Comparison of ENCODE assay signal across 9 mouse cellular contexts in the genomic region with DNA sequence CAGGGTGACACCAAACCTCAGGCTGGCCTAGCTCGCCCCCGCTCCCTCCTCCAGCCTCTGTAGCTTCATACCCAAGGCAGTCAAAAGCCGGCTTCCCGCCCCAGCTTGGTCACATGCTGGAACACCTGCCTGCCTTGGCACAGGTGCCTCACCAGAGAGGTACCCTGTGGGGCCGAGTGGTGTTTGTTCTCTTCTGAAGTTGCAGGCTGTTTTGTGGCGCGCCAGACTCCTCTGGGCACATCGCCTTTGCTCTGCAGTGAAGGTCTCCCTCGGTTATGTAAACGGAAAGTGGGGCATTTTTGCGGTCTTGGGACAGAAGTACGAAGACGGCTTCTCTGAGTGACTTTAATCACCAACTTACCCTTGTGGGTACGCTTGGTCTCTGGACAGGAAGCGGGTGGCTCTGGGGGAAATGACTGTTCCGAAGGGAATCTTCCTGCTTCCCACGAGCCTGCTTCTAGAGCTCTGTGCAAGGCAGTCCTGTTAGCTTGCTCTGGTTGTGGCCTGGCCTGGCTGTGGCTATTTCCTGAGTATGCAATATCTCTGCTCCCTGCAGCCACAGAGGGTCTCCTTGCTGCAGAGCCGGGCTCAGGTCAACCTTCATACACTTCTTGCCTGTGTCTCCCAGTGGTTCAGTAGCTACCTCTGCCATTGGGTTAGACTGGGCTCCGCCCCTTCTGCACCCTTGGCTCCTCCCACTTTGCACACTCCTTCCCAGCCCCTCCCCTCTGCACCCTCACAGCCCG. TPM values are rescaled to one million over a fixed set of nuclear protein-coding genes. Genes with fewer than 3 reads are reported as not detected.
DNase-seq lines count a peak whose midpoint lies in the region; ATAC-seq and TF ChIP-seq lines count a peak whose summit lies in the region.
"Had no signal": no experiment of that assay in that cellular context is flagged by ENCODE, and none has a peak within 500 bp of the region (broad histone marks: within the 10 kb centered on the region; RNA-seq: fewer than 3 reads in every experiment).

No protein-coding gene starts in this region.

- ATAC-seq in heart, embryonic 11.5 days (replicated peaks; ENCODE audit: insufficient number of reproducible peaks, low FRiP score, low TSS enrichment): no peak

- no peaks in the 10 kb centered on the region for H3K36me3 ChIP-seq in heart, embryonic 11.5 days (ENCODE audit: control insufficient read depth, insufficient read depth, low read length)
- no peaks in the 10 kb centered on the region for H3K36me3 ChIP-seq in heart, embryonic 10.5 days
- no peaks in the 10 kb centered on the region for H3K36me3 ChIP-seq in ES-E14 (ENCODE audit: control insufficient read depth, insufficient read depth, low read length, poor library complexity, severe bottlenecking)
- no peaks in the 10 kb centered on the region for H3K36me3 ChIP-seq in splenic B cell, adult 2 months (ENCODE audit: control insufficient read depth, insufficient read depth, low read length, poor library complexity, severe bottlenecking)

- no peaks in the 10 kb centered on the region for H3K4me1 ChIP-seq in heart, embryonic 11.5 days (ENCODE audit: control insufficient read depth, insufficient read depth, low read length)
- 0 out of 2 replicates have a peak, but pooled peaks cover 3% of the 10 kb centered on the region for H3K4me1 ChIP-seq in heart, embryonic 10.5 days
- no peaks in the 10 kb centered on the region for H3K4me1 ChIP-seq in ES-E14 (ENCODE audit: control insufficient read depth in 2 of 2, insufficient read depth in 2 of 2, low read length in 2 of 2, poor library complexity in 1 of 2)

- no peak for DNase-seq in heart, embryonic 10.5 days (ENCODE audit: low spot score)
- peak; percentile 58 for DNase-seq in ES-E14 (ENCODE audit: low read depth, low spot score)
- DNase-seq in liver: peak; percentile 58
- peak; percentile 8 for DNase-seq in splenic B cell, adult 2 months (ENCODE audit: low read depth, low spot score)
- DNase-seq in urinary bladder, postnatal 36 days (ENCODE audit: low spot score in 2 of 2): no peak
- DNase-seq in left cerebral cortex, postnatal 36 days (ENCODE audit: low spot score in 2 of 2): no peak
- DNase-seq in cerebellum, postnatal 14 days: no peak
- DNase-seq: kidney, postnatal 25 days had no signal

- WGBS in heart, embryonic 11.5 days (ENCODE audit: insufficient replicate concordance): 65% methylated on average over 20 of the region's 20 CpGs
- 70% methylated on average over 20 of the region's 20 CpGs for WGBS in heart, embryonic 10.5 days

- peak overlapping the region; percentile 20 for H3K4me2 ChIP-seq in heart, embryonic 11.5 days

- no peak overlapping the region for H3K4me3 ChIP-seq in heart, embryonic 11.5 days (ENCODE audit: low read depth, low read length)
- H3K4me3 ChIP-seq in heart, embryonic 10.5 days: no peak overlapping the region
- H3K4me3 ChIP-seq in ES-E14 (ENCODE audit: insufficient read depth in 1 of 2, low read depth in 1 of 2, low read length in 2 of 2, poor library complexity in 1 of 2, severe bottlenecking in 1 of 2): peak overlapping the region in 1 of 2 experiments; percentile 60; a peak in 2 of 4 replicates

- intact Hi-C loops in left cerebral cortex, postnatal 36 days (cut with DNase I): no loop called here

- no peak overlapping the region for H3K9ac ChIP-seq in heart, embryonic 11.5 days (ENCODE audit: low read depth, low read length)
- H3K9ac ChIP-seq in ES-E14 (ENCODE audit: insufficient read depth, low read depth, low read length, poor library complexity, severe bottlenecking): no peak overlapping the region

- H3K27ac ChIP-seq in heart, embryonic 11.5 days (ENCODE audit: low read depth, low read length): no peak overlapping the region
- no peak overlapping the region for H3K27ac ChIP-seq in heart, embryonic 10.5 days
- H3K27ac ChIP-seq in ES-E14 (ENCODE audit: insufficient read depth, low read depth, low read length, poor library complexity, severe bottlenecking): no peak overlapping the region

- no peaks in the 10 kb centered on the region for H3K9me3 ChIP-seq in heart, embryonic 11.5 days (replicated peaks; ENCODE audit: control insufficient read depth, low read length)
- no peaks in the 10 kb centered on the region for H3K9me3 ChIP-seq in heart, embryonic 10.5 days
- H3K9me3 ChIP-seq in ES-E14 (ENCODE audit: control insufficient read depth, insufficient read depth, low read depth, low read length): no peaks in the 10 kb centered on the region

- in situ Hi-C loops in ES-E14 (cut with MboI; ENCODE audit: low sequenced_read_pairs in 2 of 2, unreplicated experiment in 2 of 2): no loop called here

- H3K27me3 ChIP-seq in heart, embryonic 11.5 days (ENCODE audit: control insufficient read depth, insufficient read depth, low read length): peaks cover under 1% of the 10 kb centered on the region; the same call in 1 of the 2 replicates
- H3K27me3 ChIP-seq in heart, embryonic 10.5 days (ENCODE audit: insufficient read depth, poor library complexity, severe bottlenecking): no peaks in the 10 kb centered on the region
- no peaks in the 10 kb centered on the region for H3K27me3 ChIP-seq in splenic B cell, adult 2 months (ENCODE audit: control insufficient read depth, insufficient read depth, low read length, poor library complexity, severe bottlenecking)

TF ChIP-seq in ES-E14, 5 proteins besides CTCF, POLR2A, EP300 and RAD21:
- no peak for TF ChIP-seq HCFC1 (IDR thresholded peaks at IDR 0.05; ENCODE audit: borderline replicate concordance, insufficient read depth, low read length)
- TF ChIP-seq ZC3H11A (IDR thresholded peaks at IDR 0.05; ENCODE audit: borderline replicate concordance, low read depth, low read length): no peak
- TF ChIP-seq ZNF384 (IDR thresholded peaks at IDR 0.05; ENCODE audit: low read depth, low read length): no peak
- no peak for TF ChIP-seq CHD2 (IDR thresholded peaks at IDR 0.05; ENCODE audit: low read depth, low read length)
- no peak for TF ChIP-seq MAFK (IDR thresholded peaks at IDR 0.05; ENCODE audit: insufficient read depth, low read depth, low read length)

RNA-seq across cellular contexts. Expression of a gene that starts 36.2 kb away (rescaled TPM):
- 2.5 and 2.9 TPM in 2 replicates for polyA plus RNA-seq in heart, embryonic 11.5 days (2014; fragmentation: Nextera tagmentation; extraction: Ambion mirVana)
- polyA plus RNA-seq in heart, embryonic 10.5 days (2016; fragmentation: Nextera tagmentation; extraction: Ambion mirVana): 1.4 and 3.9 TPM in 2 replicates
- 0.74 and 1.1 TPM in 2 replicates for total RNA-seq in ES-E14 (2012; rRNA removed)
- 10 to 100 TPM in 1 of 2 experiments, 1 to 10 TPM in 1; 8.2 to 12.6 TPM for total RNA-seq in left cerebral cortex, postnatal 36 days (2021)

Comparison
In these comparisons a context has a peak if more than half of its experiments do, and no peak if none do; other contexts are left out.
1. DNase-seq: peak in ES-E14 (single experiment), liver (single experiment) and splenic B cell, adult 2 months (single experiment); none in heart, embryonic 10.5 days (single experiment), urinary bladder, postnatal 36 days (0 of 2), left cerebral cortex, postnatal 36 days (0 of 2) and cerebellum, postnatal 14 days (0 of 2).